Mouse (Mus musculus) lung, embryonic 14.5 days (tissue): ENCODE results near the gene Gm20388. TPM values are rescaled to one million over a fixed set of nuclear protein-coding genes. Genes with fewer than 3 reads are reported as not detected.
"Not testable (repeated sequence)": the region's sequence is repeated elsewhere in the genome, so short reads cannot be mapped to it uniquely, and the experiment has no call there.

Experiments used
- ATAC-seq: fragments of 200-750 bp; cut with Nextera tagmentation; 2 replicates; pipeline ENCODE4 v1.8.0; 2017; ENCODE audit warnings: mild to moderate bottlenecking, moderate TSS enrichment, moderate library complexity; ENCODE audit not compliant: insufficient read depth
- DNase-seq: peaks from one replicate; pipeline ENCODE4 v3.0.0-alpha.2; 2015
- H3K27ac ChIP-seq: fragments of 300-500 bp; sonication (generic); 2 replicates; pipeline ENCODE4 v1.5.1; 2014; ENCODE audit warnings: low read depth, mild to moderate bottlenecking, moderate library complexity
- H3K27me3 ChIP-seq: fragments of 300-500 bp; sonication (generic); 2 replicates; pipeline ENCODE4 v1.6.1; 2014; ENCODE audit warnings: low read length, control low read depth; ENCODE audit not compliant: insufficient read depth
- H3K36me3 ChIP-seq: fragments of 300-500 bp; sonication (generic); 2 replicates; pipeline ENCODE4 v1.6.1; 2014; ENCODE audit warnings: control low read depth; ENCODE audit not compliant: insufficient read depth
- H3K4me1 ChIP-seq: fragments of 300-500 bp; sonication (generic); 2 replicates; pipeline ENCODE4 v1.6.1; 2014; ENCODE audit warnings: antibody characterized with exemption, control low read depth; ENCODE audit not compliant: insufficient read depth
- H3K4me2 ChIP-seq: fragments of 300-500 bp; sonication (generic); 2 replicates; pipeline ENCODE4 v1.6.1; 2014; ENCODE audit warnings: mild to moderate bottlenecking
- H3K4me3 ChIP-seq: fragments of 300-500 bp; sonication (generic); 2 replicates; pipeline ENCODE4 v1.5.1; 2014; ENCODE audit warnings: low read depth, low read length
- H3K9ac ChIP-seq: fragments of 300-500 bp; sonication (generic); 2 replicates; pipeline ENCODE4 v1.6.1; 2014
- H3K9me3 ChIP-seq: fragments of 300-500 bp; sonication (generic); 2 replicates; pipeline ENCODE4 v1.6.1; 2016; ENCODE audit warnings: low read depth, low read length, control low read depth
- CTCF ChIP-seq: IDR thresholded peaks from 2 replicates; pipeline ENCODE4 v1.5.1; 2016; ENCODE audit warnings: antibody characterized with exemption, low read depth
- WGBS: fragments of 180-500 bp; shearing (Covaris S2); extraction: QIAGEN DNeasy Blood & Tissue Kit; methylation state at CpG from one replicate; pipeline ENCODE4 v1.1.7; 2014; 5-methylcytosine and 5-hydroxymethylcytosine counted together
- polyA plus RNA-seq: library from polyadenylated mRNA; unstranded; fragments of >200 nt; fragmentation: Nextera tagmentation; extraction: Ambion mirVana; gene quantifications from 2 replicates; pipeline ENCODE4 v1.2.1, GENCODE M21; 2014

The Gm20388 gene
- polyA plus RNA-seq, 1 experiment from 2014 or later: not detected

DNA sequence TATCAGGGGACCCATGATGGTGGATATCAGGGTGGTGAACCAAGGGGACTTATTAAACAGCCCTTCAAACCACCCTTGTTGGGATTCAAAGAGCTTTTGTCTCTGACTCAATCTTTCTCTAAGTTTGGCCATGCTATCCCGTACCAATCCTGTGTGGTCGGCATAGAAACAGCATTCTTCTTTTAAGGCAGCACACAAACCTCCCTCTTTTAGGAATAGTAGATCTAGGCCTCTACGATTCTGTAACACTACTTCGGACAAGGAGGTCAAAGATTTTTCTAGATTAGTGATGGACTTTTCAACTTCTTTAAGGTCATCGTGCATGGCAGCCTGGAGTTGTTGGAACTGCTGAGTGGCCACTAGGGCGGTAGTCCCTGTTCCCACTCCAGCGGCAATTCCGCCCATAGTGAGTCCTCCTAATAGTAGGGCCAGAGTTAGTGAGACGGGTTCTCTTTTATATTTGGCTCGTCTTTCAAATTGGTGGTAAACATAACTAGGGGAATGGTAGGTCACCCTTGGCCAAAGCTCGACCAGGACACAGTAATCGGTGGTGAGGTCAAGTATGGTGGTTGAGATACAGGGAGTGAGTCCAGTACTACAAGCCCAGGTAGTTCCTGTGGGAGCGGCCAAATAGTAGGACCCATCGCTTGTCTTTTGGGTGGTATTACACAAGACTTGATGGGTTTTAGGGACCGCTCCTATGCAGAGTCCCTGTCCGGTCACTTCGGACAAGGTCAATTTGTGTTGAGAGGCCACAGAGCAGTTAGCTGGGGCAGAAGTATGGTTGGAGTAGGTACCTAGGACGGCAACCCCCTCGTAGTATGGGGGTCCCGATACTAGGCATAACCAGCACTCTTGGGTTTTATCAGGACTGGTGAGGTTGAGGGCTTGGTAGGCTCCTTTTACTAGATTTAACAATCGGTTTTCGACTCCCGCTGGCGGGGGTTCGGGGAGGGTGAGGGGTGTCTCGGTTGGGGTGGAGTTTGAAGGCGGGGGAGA lies 3516.2 kb downstream of the Gm20388 start:
- DNase-seq (no peak), ATAC-seq (no peak)
- H3K27ac ChIP-seq: no peak overlapping the region
- no peaks in the 10 kb centered on the region for H3K27me3 ChIP-seq
- peaks cover 33% of the 10 kb centered on the region for H3K9me3 ChIP-seq
- H3K4me2 ChIP-seq: no peak overlapping the region
- H3K36me3 ChIP-seq: no peaks in the 10 kb centered on the region
- 95% methylated on average over 27 of the region's 27 CpGs for WGBS
- H3K4me1 ChIP-seq: no peaks in the 10 kb centered on the region
- H3K4me3 ChIP-seq: no peak overlapping the region
- H3K9ac ChIP-seq: no peak overlapping the region
- TF ChIP-seq CTCF: no peak

GRCm38 (mm10) chr8:123427639-123428275 lies 3517.1 kb downstream of the Gm20388 start:
- TF ChIP-seq CTCF: no peak
- Histone ChIP-seq H3K4me3 (no peak overlapping the region), H3K4me2 (no peak overlapping the region), H3K27ac (no peak overlapping the region), H3K36me3 (no peaks in the 10 kb centered on the region), H3K27me3 (no peaks in the 10 kb centered on the region), H3K9ac (no peak overlapping the region), H3K9me3 (peaks cover 39% of the 10 kb centered on the region), H3K4me1 (no peaks in the 10 kb centered on the region)
- DNase-seq (no peak), ATAC-seq (no peak)
- WGBS: 95% methylated on average over 24 of the region's 24 CpGs

DNA sequence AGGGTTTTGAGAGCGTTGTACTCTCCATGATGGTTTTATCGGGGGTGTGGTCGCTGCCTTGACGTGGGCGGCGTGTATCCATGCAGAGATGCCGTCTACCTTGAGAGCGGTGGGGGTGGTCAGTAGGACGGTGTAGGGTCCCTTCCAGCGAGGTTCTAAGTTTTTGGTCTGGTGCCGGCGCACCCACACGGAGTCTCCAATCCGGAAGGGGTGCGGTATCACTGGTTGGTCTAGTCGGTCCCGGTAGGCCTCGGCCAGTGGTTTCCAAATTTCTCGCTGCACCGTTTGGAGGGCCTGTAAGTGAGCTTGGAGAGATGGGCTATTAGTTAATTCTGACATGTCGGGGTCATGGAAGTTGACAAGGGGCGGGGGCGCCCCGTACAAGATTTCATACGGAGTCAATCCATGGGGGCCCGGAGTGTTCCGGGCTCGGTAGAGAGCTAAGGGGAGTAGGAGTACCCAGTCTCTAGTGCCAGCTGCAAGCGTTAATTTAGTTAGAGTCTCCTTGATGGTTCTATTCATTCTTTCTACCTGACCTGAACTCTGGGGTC lies 3517.8 kb downstream of the Gm20388 start:
- TF ChIP-seq CTCF: no peak
- 97% methylated on average over 29 of the region's 29 CpGs for WGBS
- DNase-seq (no peak), ATAC-seq (no peak)
- Histone ChIP-seq H3K9me3 (peaks cover 42% of the 10 kb centered on the region), H3K4me1 (no peaks in the 10 kb centered on the region), H3K9ac (no peak overlapping the region), H3K4me3 (no peak overlapping the region), H3K27ac (no peak overlapping the region), H3K36me3 (no peaks in the 10 kb centered on the region), H3K4me2 (no peak overlapping the region), H3K27me3 (no peaks in the 10 kb centered on the region)

GRCm38 (mm10) chr8:123428939-123429721 lies 3518.5 kb downstream of the Gm20388 start:
- H3K27me3 ChIP-seq: no peaks in the 10 kb centered on the region
- ATAC-seq (no peak), DNase-seq (no peak)
- H3K4me1 ChIP-seq: no peaks in the 10 kb centered on the region
- no peak for TF ChIP-seq CTCF
- H3K36me3 ChIP-seq: no peaks in the 10 kb centered on the region
- WGBS: 93% methylated on average over 23 of the region's 23 CpGs
- no peak overlapping the region for H3K4me3 ChIP-seq
- H3K9me3 ChIP-seq: peaks cover 43% of the 10 kb centered on the region
- H3K4me2 ChIP-seq: no peak overlapping the region
- H3K27ac ChIP-seq: no peak overlapping the region
- no peak overlapping the region for H3K9ac ChIP-seq

GRCm38 (mm10) chr8:123429722-123430013 lies 3519.0 kb downstream of the Gm20388 start:
- ATAC-seq, H3K27ac ChIP-seq, H3K27me3 ChIP-seq, H3K36me3 ChIP-seq, H3K4me2 ChIP-seq, H3K4me1 ChIP-seq, H3K4me3 ChIP-seq, DNase-seq, H3K9ac ChIP-seq: not testable (repeated sequence)
- H3K9me3 ChIP-seq: peaks cover 43% of the 10 kb centered on the region
- 96% methylated on average over 15 of the region's 15 CpGs for WGBS

DNA sequence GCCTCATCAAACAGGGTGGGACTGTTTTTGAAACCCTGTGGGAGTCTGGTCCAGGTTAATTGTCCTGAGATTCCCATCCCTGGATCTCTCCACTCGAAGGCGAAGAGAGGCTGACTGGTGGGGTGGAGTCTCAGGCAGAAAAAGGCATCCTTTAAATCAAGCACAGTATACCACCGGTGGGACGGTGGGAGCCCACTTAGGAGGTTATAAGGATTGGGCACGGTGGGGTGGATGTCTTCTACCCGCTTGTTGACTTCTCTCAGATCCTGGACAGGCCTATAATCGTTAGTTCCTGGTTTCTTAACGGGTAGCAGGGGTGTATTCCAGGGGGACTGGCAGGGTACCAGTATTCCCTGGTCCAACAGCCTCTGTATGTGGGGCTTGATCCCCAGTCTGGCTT lies 3520.3 kb downstream of the Gm20388 start:
- not testable (repeated sequence) for ATAC-seq, H3K4me3 ChIP-seq, H3K9ac ChIP-seq, DNase-seq, H3K27ac ChIP-seq, H3K36me3 ChIP-seq, H3K4me2 ChIP-seq, H3K27me3 ChIP-seq, H3K4me1 ChIP-seq
- 89% methylated on average over 8 of the region's 8 CpGs for WGBS
- peaks cover 43% of the 10 kb centered on the region for H3K9me3 ChIP-seq
